ENCODE assay signal across 8 mouse cellular contexts in the genomic region with DNA sequence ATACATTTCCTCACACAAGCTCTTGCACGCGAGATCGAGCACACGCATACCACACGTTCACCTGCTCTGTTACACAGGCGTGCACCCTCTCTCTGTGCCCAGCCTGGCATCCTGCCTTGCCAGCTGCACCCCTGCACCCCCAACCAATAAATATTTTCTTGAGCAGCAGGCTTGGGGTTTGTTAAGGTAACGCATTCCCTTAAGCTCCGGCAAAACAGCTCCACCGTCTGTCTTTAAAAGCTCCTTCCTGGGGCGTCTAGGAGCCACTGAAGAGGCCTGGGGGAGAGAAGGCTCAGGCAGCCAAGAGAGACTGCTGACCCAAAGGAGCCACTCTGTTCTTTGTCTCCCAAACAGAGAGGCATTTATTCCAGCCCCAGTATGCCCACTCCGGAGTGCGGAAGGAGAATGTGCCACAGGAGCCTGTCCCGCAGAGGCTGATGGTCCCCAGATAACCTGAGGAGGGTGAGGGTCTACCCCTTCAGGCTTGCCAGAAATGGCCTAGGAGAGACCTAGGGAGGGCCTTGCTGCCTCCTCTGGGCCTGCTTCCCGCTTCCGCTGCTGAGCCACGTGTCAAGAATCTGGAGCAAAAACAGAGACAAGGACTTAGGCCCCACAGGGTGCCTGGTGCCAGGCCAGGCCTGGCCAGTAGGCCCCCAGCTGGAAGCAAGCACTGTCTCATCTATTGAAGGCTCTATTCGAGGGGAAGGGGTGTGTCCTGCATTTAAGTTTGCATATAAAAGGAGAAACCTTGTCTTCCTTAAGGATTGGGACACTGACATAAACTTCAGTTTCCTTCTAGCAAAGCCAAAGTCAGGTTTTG. TPM values are rescaled to one million over a fixed set of nuclear protein-coding genes. Genes with fewer than 3 reads are reported as not detected.
A peak's percentile ranks its signal among the peaks of the same experiment; 100 is the strongest.
DNase-seq lines count a peak whose midpoint lies in the region; ATAC-seq and TF ChIP-seq lines count a peak whose summit lies in the region.

No protein-coding gene starts in this region.

- H3K79me2 ChIP-seq in liver, adult 2 months (ENCODE audit: control insufficient read depth, insufficient read depth, low read length): peaks cover 3% of the 10 kb centered on the region; the same call in 1 of the 2 replicates

- WGBS in liver, adult 2 months: 40% methylated on average over 17 of the region's 17 CpGs
- WGBS in embryonic facial prominence, embryonic 10.5 days: 14% methylated on average over 17 of the region's 17 CpGs
- 12% methylated on average over 17 of the region's 17 CpGs for WGBS in hindbrain, embryonic 11.5 days
- 21% methylated on average over 17 of the region's 17 CpGs for WGBS in stomach, embryonic 14.5 days

- no peak for TF ChIP-seq POLR2A in liver, adult 2 months (IDR thresholded peaks at IDR 0.05; ENCODE audit: extremely low read depth, insufficient read depth, low read length)

- no peaks in the 10 kb centered on the region for H3K9me3 ChIP-seq in embryonic facial prominence, embryonic 10.5 days
- H3K9me3 ChIP-seq in hindbrain, embryonic 11.5 days (ENCODE audit: control insufficient read depth, low read length): no peaks in the 10 kb centered on the region
- no peaks in the 10 kb centered on the region for H3K9me3 ChIP-seq in stomach, embryonic 14.5 days (ENCODE audit: control insufficient read depth, low read depth, low read length)

- H3K36me3 ChIP-seq in liver, adult 2 months (ENCODE audit: control insufficient read depth, insufficient read depth, low read length): no peaks in the 10 kb centered on the region
- H3K36me3 ChIP-seq in embryonic facial prominence, embryonic 10.5 days (replicated peaks): no peaks in the 10 kb centered on the region
- H3K36me3 ChIP-seq in hindbrain, embryonic 11.5 days (ENCODE audit: control insufficient read depth, insufficient read depth, low read length): no peaks in the 10 kb centered on the region
- H3K36me3 ChIP-seq in stomach, embryonic 14.5 days (ENCODE audit: control insufficient read depth, insufficient read depth, low read length): no peaks in the 10 kb centered on the region

- peaks cover 43% of the 10 kb centered on the region for H3K4me1 ChIP-seq in liver, adult 2 months (ENCODE audit: control insufficient read depth, insufficient read depth, low read length)
- H3K4me1 ChIP-seq in embryonic facial prominence, embryonic 10.5 days: peaks cover 58% of the 10 kb centered on the region
- peaks cover 6% of the 10 kb centered on the region for H3K4me1 ChIP-seq in hindbrain, embryonic 11.5 days (replicated peaks; ENCODE audit: control insufficient read depth, insufficient read depth, low read length)
- H3K4me1 ChIP-seq in stomach, embryonic 14.5 days (ENCODE audit: control insufficient read depth, insufficient read depth, low read length): peaks cover 36% of the 10 kb centered on the region

- H3K27ac ChIP-seq in liver, adult 2 months (replicated peaks; ENCODE audit: insufficient read depth, low read depth, low read length): peak overlapping the region; percentile 72
- peak overlapping the region; percentile 75 for H3K27ac ChIP-seq in embryonic facial prominence, embryonic 10.5 days (replicated peaks)
- H3K27ac ChIP-seq in hindbrain, embryonic 11.5 days (ENCODE audit: low read depth, low read length): no peak overlapping the region
- peak overlapping the region; percentile 74 for H3K27ac ChIP-seq in stomach, embryonic 14.5 days (ENCODE audit: low read length)

- TF ChIP-seq CTCF in liver, adult 2 months (IDR thresholded peaks at IDR 0.05; ENCODE audit: low read depth, low read length): no peak

- H3K4me2 ChIP-seq in hindbrain, embryonic 11.5 days (replicated peaks; ENCODE audit: low read depth, low read length): no peak overlapping the region
- peak overlapping the region; percentile 67 for H3K4me2 ChIP-seq in stomach, embryonic 14.5 days (replicated peaks; ENCODE audit: low read depth, low read length)

- ATAC-seq in hindbrain, embryonic 11.5 days (ENCODE audit: low FRiP score): peak; percentile 11; the same call in 1 of the 2 replicates
- ATAC-seq in stomach, embryonic 14.5 days (ENCODE audit: insufficient number of reproducible peaks, insufficient read depth, low FRiP score, low read depth): no peak

- no peak overlapping the region for H3K9ac ChIP-seq in liver, adult 2 months (ENCODE audit: low read depth, low read length)
- H3K9ac ChIP-seq in hindbrain, embryonic 11.5 days (ENCODE audit: low read depth, low read length): peak overlapping the region; percentile 38
- H3K9ac ChIP-seq in stomach, embryonic 14.5 days (replicated peaks; ENCODE audit: low read depth, low read length): peak overlapping the region; percentile 21; the same call in 1 of the 2 replicates

- H3K4me3 ChIP-seq in liver, adult 2 months (ENCODE audit: insufficient read depth, low read depth, low read length): no peak overlapping the region
- H3K4me3 ChIP-seq in embryonic facial prominence, embryonic 10.5 days: peak overlapping the region; percentile 83
- no peak overlapping the region for H3K4me3 ChIP-seq in hindbrain, embryonic 11.5 days (ENCODE audit: low read depth, low read length)
- peak overlapping the region; percentile 64; the same call in 1 of the 2 replicates for H3K4me3 ChIP-seq in stomach, embryonic 14.5 days (ENCODE audit: low read depth, low read length)

- H3K27me3 ChIP-seq in liver, adult 2 months (ENCODE audit: control insufficient read depth, insufficient read depth, low read length): no peaks in the 10 kb centered on the region
- peaks cover 61% of the 10 kb centered on the region for H3K27me3 ChIP-seq in embryonic facial prominence, embryonic 10.5 days (replicated peaks; ENCODE audit: low read depth, poor library complexity, severe bottlenecking)
- peaks cover 2% of the 10 kb centered on the region; the same call in 1 of the 2 replicates for H3K27me3 ChIP-seq in hindbrain, embryonic 11.5 days (ENCODE audit: control insufficient read depth, insufficient read depth, low read length)
- H3K27me3 ChIP-seq in stomach, embryonic 14.5 days (ENCODE audit: control insufficient read depth, insufficient read depth, low read length): no peaks in the 10 kb centered on the region

- peak; percentile 66 for DNase-seq in liver, adult 2 months (ENCODE audit: extremely low read depth, low read depth, low spot score)
- DNase-seq in liver: no peak
- peak; percentile 45 for DNase-seq in embryonic facial prominence, embryonic 10.5 days (ENCODE audit: low spot score)
- peak; percentile 37 for DNase-seq in hindbrain, embryonic 11.5 days (ENCODE audit: low spot score)
- peak; percentile 53 to 63 for DNase-seq in layer of hippocampus, postnatal 14 days (ENCODE audit: low spot score in 2 of 2)
- peak; percentile 61 for DNase-seq in lung, postnatal 36 days
- no peak for DNase-seq in urinary bladder, postnatal 10 days (ENCODE audit: low spot score)

RNA-seq across cellular contexts. Expression of a gene that starts 59.4 kb away (rescaled TPM):
- 6.8 and 9.3 TPM in 2 replicates for total RNA-seq in liver, adult 2 months (2014; rRNA removed)
- 17.3 and 28.3 TPM in 2 replicates for polyA plus RNA-seq in liver, adult 2 months (2012; rRNA removed)
- 8.4 and 8.7 TPM in 2 replicates for polyA plus RNA-seq in embryonic facial prominence, embryonic 10.5 days (2016; fragmentation: Nextera tagmentation; extraction: Ambion mirVana)
- polyA plus RNA-seq in hindbrain, embryonic 11.5 days (2014; fragmentation: Nextera tagmentation; extraction: Ambion mirVana): 5.2 and 5.7 TPM in 2 replicates
- total RNA-seq in layer of hippocampus, postnatal 14 days (2021): 10 to 100 TPM; 59.0 to 60.2 TPM
- polyA plus RNA-seq in stomach, embryonic 14.5 days (2014; fragmentation: Nextera tagmentation; extraction: Ambion mirVana): 9.3 and 12.3 TPM in 2 replicates

Comparison
In these comparisons a context has a peak if more than half of its experiments do, and no peak if none do; other contexts are left out.
1. DNase-seq: peak in liver, adult 2 months (single experiment), embryonic facial prominence, embryonic 10.5 days (single experiment), hindbrain, embryonic 11.5 days (single experiment), layer of hippocampus, postnatal 14 days (2 of 2) and lung, postnatal 36 days (single experiment); none in liver (single experiment) and urinary bladder, postnatal 10 days (single experiment).
2. H3K4me3 ChIP-seq: peak in embryonic facial prominence, embryonic 10.5 days (single experiment) and stomach, embryonic 14.5 days (single experiment); none in liver, adult 2 months (single experiment) and hindbrain, embryonic 11.5 days (single experiment).